Mouse (Mus musculus) heart, embryonic 11.5 days (tissue): ENCODE results near the gene Foxa2. TPM values are rescaled to one million over a fixed set of nuclear protein-coding genes. Genes with fewer than 3 reads are reported as not detected.

Source experiments
- ATAC-seq: fragments of 200-750 bp; cut with Nextera tagmentation; replicated peaks from 2 replicates; pipeline ENCODE4 v1.8.0; 2017; ENCODE audit warnings: moderate library complexity; ENCODE audit not compliant: insufficient number of reproducible peaks, low FRiP score, low TSS enrichment
- H3K27ac ChIP-seq: fragments of 300-500 bp; sonication (generic); 2 replicates; pipeline ENCODE4 v1.5.1; 2014; ENCODE audit warnings: mild to moderate bottlenecking, low read depth, low read length
- H3K27me3 ChIP-seq: fragments of 300-500 bp; sonication (generic); 2 replicates; pipeline ENCODE4 v1.6.1; 2014; ENCODE audit warnings: mild to moderate bottlenecking, low read length, mixed read lengths; ENCODE audit not compliant: control insufficient read depth, insufficient read depth
- H3K36me3 ChIP-seq: fragments of 300-500 bp; sonication (generic); 2 replicates; pipeline ENCODE4 v1.6.1; 2014; ENCODE audit warnings: mild to moderate bottlenecking, low read length, moderate library complexity, mixed read lengths; ENCODE audit not compliant: control insufficient read depth, insufficient read depth
- H3K4me1 ChIP-seq: fragments of 300-500 bp; sonication (generic); 2 replicates; pipeline ENCODE4 v1.6.1; 2014; ENCODE audit warnings: low read length; ENCODE audit not compliant: control insufficient read depth, insufficient read depth
- H3K4me2 ChIP-seq: fragments of 300-500 bp; sonication (generic); 2 replicates; pipeline ENCODE4 v1.6.1; 2014; ENCODE audit warnings: mild to moderate bottlenecking, moderate library complexity
- H3K4me3 ChIP-seq: fragments of 300-500 bp; sonication (generic); 2 replicates; pipeline ENCODE4 v1.5.1; 2014; ENCODE audit warnings: low read depth, low read length
- H3K9ac ChIP-seq: fragments of 300-500 bp; sonication (generic); 2 replicates; pipeline ENCODE4 v1.6.1; 2014; ENCODE audit warnings: mild to moderate bottlenecking, low read depth, low read length, moderate library complexity
- H3K9me3 ChIP-seq: fragments of 300-500 bp; sonication (generic); replicated peaks from 2 replicates; pipeline ENCODE4 v1.6.1; 2016; ENCODE audit warnings: low read length; ENCODE audit not compliant: control insufficient read depth
- WGBS: fragments of 180-500 bp; shearing (Covaris S2); extraction: QIAGEN DNeasy Blood & Tissue Kit; methylation state at CpG from one replicate; pipeline ENCODE4 v1.1.7; 2014; ENCODE audit not compliant: insufficient replicate concordance; 5-methylcytosine and 5-hydroxymethylcytosine counted together
- polyA plus RNA-seq: library from polyadenylated mRNA; unstranded; fragments of >200 nt; fragmentation: Nextera tagmentation; extraction: Ambion mirVana; gene quantifications from 2 replicates; pipeline ENCODE4 v1.2.1, GENCODE M21; 2014

Gene Foxa2
- polyA plus RNA-seq, 1 experiment from 2014 or later, result 0.73 TPM

DNA sequence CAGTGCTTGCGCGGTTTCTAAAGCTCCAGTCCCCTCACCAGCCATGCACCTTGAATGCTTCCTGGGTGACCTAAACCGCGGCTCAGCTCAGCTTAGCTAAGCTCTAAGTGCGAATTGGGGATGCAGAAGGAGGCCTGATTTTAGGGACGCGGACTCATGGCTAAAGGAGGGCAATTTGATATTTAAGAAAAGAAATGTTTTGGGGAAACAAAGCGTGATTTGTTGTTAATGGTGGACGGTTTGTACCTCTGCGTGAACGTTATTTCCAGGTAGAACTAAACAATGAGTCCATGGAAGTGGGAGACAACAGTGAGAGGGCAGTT lies 16.2 kb downstream of the Foxa2 start:
- no peaks in the 10 kb centered on the region for H3K4me1 ChIP-seq
- H3K27ac ChIP-seq, result no peak overlapping the region
- WGBS, result 2% methylated on average over 11 of the region's 11 CpGs
- H3K9me3 ChIP-seq, result no peaks in the 10 kb centered on the region
- H3K4me3 ChIP-seq, result no peak overlapping the region
- H3K36me3 ChIP-seq, result no peaks in the 10 kb centered on the region
- no peak for ATAC-seq
- H3K4me2 ChIP-seq, result peak overlapping the region; percentile 25; the same call in 1 of the 2 replicates
- peaks cover 86% of the 10 kb centered on the region for H3K27me3 ChIP-seq
- no peak overlapping the region; the same call in 1 of the 2 replicates for H3K9ac ChIP-seq

GRCm38 (mm10) chr2:148029751-148030612 lies 16.8 kb downstream of the Foxa2 start:
- Histone ChIP-seq H3K4me3 (no peak overlapping the region), H3K36me3 (no peaks in the 10 kb centered on the region), H3K4me2 (peak overlapping the region; percentile 25; the same call in 1 of the 2 replicates), H3K27me3 (peaks cover 83% of the 10 kb centered on the region), H3K27ac (no peak overlapping the region), H3K9me3 (no peaks in the 10 kb centered on the region), H3K4me1 (no peaks in the 10 kb centered on the region), H3K9ac (no peak overlapping the region; the same call in 1 of the 2 replicates)
- ATAC-seq, result peak; percentile 49; the same call in 1 of the 2 replicates
- WGBS, result 4% methylated on average over 21 of the region's 21 CpGs

GRCm38 (mm10) chr2:148029050-148029608 lies 17.6 kb downstream of the Foxa2 start:
- H3K27me3 ChIP-seq, result peaks cover 74% of the 10 kb centered on the region
- H3K9me3 ChIP-seq, result no peaks in the 10 kb centered on the region
- no peak for ATAC-seq
- 26% methylated on average over 9 of the region's 9 CpGs for whole genome bisulfite sequencing
- no peak overlapping the region for H3K4me3 ChIP-seq
- no peak overlapping the region for H3K4me2 ChIP-seq
- no peak overlapping the region for H3K27ac ChIP-seq
- H3K9ac ChIP-seq, result no peak overlapping the region
- H3K4me1 ChIP-seq, result no peaks in the 10 kb centered on the region
- H3K36me3 ChIP-seq, result no peaks in the 10 kb centered on the region

- WGBS, result 69% methylated on average over 1 of the region's 1 CpGs
- peaks cover 59% of the 10 kb centered on the region for H3K27me3 ChIP-seq
- no peak overlapping the region for H3K27ac ChIP-seq
- ATAC-seq, result no peak
- no peaks in the 10 kb centered on the region for H3K9me3 ChIP-seq
- H3K36me3 ChIP-seq, result no peaks in the 10 kb centered on the region
- H3K9ac ChIP-seq, result no peak overlapping the region
- no peak overlapping the region for H3K4me2 ChIP-seq
- H3K4me1 ChIP-seq, result no peaks in the 10 kb centered on the region
- H3K4me3 ChIP-seq, result no peak overlapping the region
Observed at GRCm38 (mm10) chr2:148026366-148026765, 20.4 kb downstream of the Foxa2 start.

- no peak overlapping the region for H3K27ac ChIP-seq
- no peaks in the 10 kb centered on the region for H3K4me1 ChIP-seq
- WGBS, result 31% methylated on average over 2 of the region's 2 CpGs
- H3K27me3 ChIP-seq, result peaks cover 54% of the 10 kb centered on the region
- no peak overlapping the region for H3K9ac ChIP-seq
- no peak overlapping the region for H3K4me2 ChIP-seq
- no peaks in the 10 kb centered on the region for H3K9me3 ChIP-seq
- no peak overlapping the region for H3K4me3 ChIP-seq
- no peaks in the 10 kb centered on the region for H3K36me3 ChIP-seq
- no peak for ATAC-seq
Observed at GRCm38 (mm10) chr2:148025481-148025880, 21.3 kb downstream of the Foxa2 start.

- Histone ChIP-seq H3K9me3 (no peaks in the 10 kb centered on the region), H3K27ac (no peak overlapping the region), H3K27me3 (peaks cover 43% of the 10 kb centered on the region), H3K36me3 (no peaks in the 10 kb centered on the region), H3K4me3 (no peak overlapping the region), H3K4me1 (no peaks in the 10 kb centered on the region), H3K9ac (no peak overlapping the region), H3K4me2 (no peak overlapping the region)
- ATAC-seq, result no peak
- 74% methylated on average over 9 of the region's 9 CpGs for WGBS
Observed at GRCm38 (mm10) chr2:148024268-148024935, 22.4 kb downstream of the Foxa2 start.

- no peak for ATAC-seq
- H3K9ac ChIP-seq, result no peak overlapping the region
- no peaks in the 10 kb centered on the region for H3K36me3 ChIP-seq
- no peak overlapping the region for H3K4me3 ChIP-seq
- no peak overlapping the region for H3K4me2 ChIP-seq
- H3K27ac ChIP-seq, result no peak overlapping the region
- H3K4me1 ChIP-seq, result no peaks in the 10 kb centered on the region
- H3K27me3 ChIP-seq, result peaks cover 33% of the 10 kb centered on the region
- no peaks in the 10 kb centered on the region for H3K9me3 ChIP-seq
- 21% methylated on average over 12 of the region's 12 CpGs for WGBS
Observed at GRCm38 (mm10) chr2:148023340-148023806, 23.4 kb downstream of the Foxa2 start.

DNA sequence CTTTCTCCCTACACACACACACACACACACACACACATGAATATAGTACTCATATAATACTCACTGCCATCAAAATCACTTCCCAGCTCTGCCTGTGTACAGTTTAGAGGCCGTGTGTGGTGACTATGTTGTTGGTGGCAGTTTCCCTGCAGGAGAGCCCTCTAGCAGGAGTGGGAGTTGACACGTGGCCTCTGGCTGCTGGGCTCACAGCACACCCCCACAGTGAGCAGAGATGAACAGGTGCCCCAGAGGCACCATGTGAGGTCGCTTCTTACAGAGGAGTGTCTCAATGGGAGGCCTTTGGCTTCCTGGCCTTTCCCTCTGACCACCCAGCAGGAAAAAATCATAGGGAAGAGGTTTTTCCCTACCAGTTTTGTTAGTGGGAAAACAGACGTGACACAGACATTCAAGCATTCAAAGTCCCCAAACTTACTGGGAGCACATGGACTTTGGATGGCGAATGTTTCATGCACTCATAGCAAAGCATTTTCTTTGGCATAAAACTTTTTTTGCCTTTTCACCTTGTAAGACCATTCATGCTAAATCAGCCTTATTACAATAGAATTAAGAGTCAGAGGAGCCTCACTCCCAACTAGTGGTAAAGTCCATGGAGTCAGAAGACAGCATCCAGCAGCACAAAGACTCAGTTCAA lies 24.7 kb downstream of the Foxa2 start:
- Histone ChIP-seq H3K9ac (no peak overlapping the region), H3K27ac (no peak overlapping the region), H3K27me3 (peaks cover 22% of the 10 kb centered on the region), H3K9me3 (no peaks in the 10 kb centered on the region), H3K36me3 (no peaks in the 10 kb centered on the region), H3K4me3 (no peak overlapping the region), H3K4me2 (no peak overlapping the region), H3K4me1 (no peaks in the 10 kb centered on the region)
- no peak for ATAC-seq
- 30% methylated on average over 5 of the region's 5 CpGs for WGBS
